Comparison of ENCODE assay signal across 9 mouse cellular contexts in genomic region chr2:172773176-172773575, GRCm38 (mm10).
DNase-seq lines count a peak whose midpoint lies in the region; ATAC-seq and TF ChIP-seq lines count a peak whose summit lies in the region.
"Had no signal": no experiment of that assay in that cellular context is flagged by ENCODE, and none has a peak within 500 bp of the region (broad histone marks: within the 10 kb centered on the region; RNA-seq: fewer than 3 reads in every experiment).

No protein-coding gene starts in this region.

- no peak for ATAC-seq in megakaryocyte, adult 5-6 weeks (ENCODE audit: poor library complexity, severe bottlenecking)

- DNase-seq in 3T3-L1 (ENCODE audit: low read depth, low spot score) = peak; percentile 76
- peak; percentile 25 for DNase-seq in c-Kit-positive CD71-positive TER-119-negative erythroid progenitor cells, embryonic 14.5 days (ENCODE audit: low read depth)
- DNase-seq in frontal cortex, postnatal 25 days (ENCODE audit: low spot score in 2 of 2) = peak; percentile 37 to 54
- DNase-seq in kidney, postnatal 25 days = peak; percentile 58 to 80
- peak; percentile 77 for DNase-seq in lung, postnatal 10 days
- peak; percentile 21 for DNase-seq in spleen, adult 12 weeks (ENCODE audit: low spot score)

- H3K4me3 ChIP-seq in E14TG2a.4 (replicated peaks; ENCODE audit: low read length) = no peak overlapping the region
- H3K4me3 ChIP-seq: heart, embryonic 13.5 days had no signal

- no peaks in the 10 kb centered on the region for H3K9me3 ChIP-seq in E14TG2a.4 (ENCODE audit: low read length)

- H3K27me3 ChIP-seq in E14TG2a.4 (ENCODE audit: insufficient read depth, low read length) = peaks cover 8% of the 10 kb centered on the region

- peaks cover 25% of the 10 kb centered on the region for H3K4me1 ChIP-seq in E14TG2a.4 (replicated peaks; ENCODE audit: low read depth, low read length)

- no peaks in the 10 kb centered on the region for H3K36me3 ChIP-seq in E14TG2a.4 (ENCODE audit: insufficient read depth, low read length)
- H3K36me3 ChIP-seq: heart, embryonic 13.5 days had no signal

- TF ChIP-seq CTCF in E14TG2a.4 (conservative IDR thresholded peaks at IDR 0.05; ENCODE audit: low read length) = peak; percentile 97

Comparison
In these comparisons a context has a peak if more than half of its experiments do, and no peak if none do; other contexts are left out.
1. DNase-seq: peak in every context shown above with its lines; median percentile 77 in lung, postnatal 10 days; 76 in 3T3-L1; 69 in kidney, postnatal 25 days; 46 in frontal cortex, postnatal 25 days; 25 in c-Kit-positive CD71-positive TER-119-negative erythroid progenitor cells, embryonic 14.5 days; 21 in spleen, adult 12 weeks.